Mouse (Mus musculus): ENCODE data around the gene Spin1. TPM values are rescaled to one million over a fixed set of nuclear protein-coding genes. Genes with fewer than 3 reads are reported as not detected.
"Not testable (repeated sequence)": the region's sequence is repeated elsewhere in the genome, so short reads cannot be mapped to it uniquely, and the experiment has no call there.

Gene Spin1
- total RNA-seq, 2 experiments from 2014 or later, result 168 to 171 TPM

DNA sequence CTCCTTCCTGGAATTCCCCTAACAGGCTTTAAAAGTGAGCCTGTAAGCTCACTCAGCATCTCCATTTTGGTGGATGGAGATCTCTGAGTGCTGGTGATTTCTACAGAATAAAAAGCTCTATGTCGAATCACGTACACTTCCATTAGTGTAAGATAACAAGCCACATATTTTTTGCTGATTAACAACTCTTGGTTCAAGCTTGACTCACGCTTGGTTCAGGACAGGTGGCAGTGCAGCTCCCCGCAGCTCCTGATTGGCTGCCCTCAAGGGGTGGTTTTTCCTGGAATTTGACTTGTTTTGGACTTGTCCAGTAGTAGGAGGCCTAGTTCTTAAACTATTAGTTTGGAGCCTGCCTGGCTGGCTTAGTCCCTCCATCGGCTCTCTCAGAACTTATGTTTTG lies 7.2 kb upstream of the Spin1 start:
- DNase-seq (ENCODE audit: low spot score in 2 of 2), result no peak
- intact Hi-C loops (cut with DNase I), result no loop called here

DNA sequence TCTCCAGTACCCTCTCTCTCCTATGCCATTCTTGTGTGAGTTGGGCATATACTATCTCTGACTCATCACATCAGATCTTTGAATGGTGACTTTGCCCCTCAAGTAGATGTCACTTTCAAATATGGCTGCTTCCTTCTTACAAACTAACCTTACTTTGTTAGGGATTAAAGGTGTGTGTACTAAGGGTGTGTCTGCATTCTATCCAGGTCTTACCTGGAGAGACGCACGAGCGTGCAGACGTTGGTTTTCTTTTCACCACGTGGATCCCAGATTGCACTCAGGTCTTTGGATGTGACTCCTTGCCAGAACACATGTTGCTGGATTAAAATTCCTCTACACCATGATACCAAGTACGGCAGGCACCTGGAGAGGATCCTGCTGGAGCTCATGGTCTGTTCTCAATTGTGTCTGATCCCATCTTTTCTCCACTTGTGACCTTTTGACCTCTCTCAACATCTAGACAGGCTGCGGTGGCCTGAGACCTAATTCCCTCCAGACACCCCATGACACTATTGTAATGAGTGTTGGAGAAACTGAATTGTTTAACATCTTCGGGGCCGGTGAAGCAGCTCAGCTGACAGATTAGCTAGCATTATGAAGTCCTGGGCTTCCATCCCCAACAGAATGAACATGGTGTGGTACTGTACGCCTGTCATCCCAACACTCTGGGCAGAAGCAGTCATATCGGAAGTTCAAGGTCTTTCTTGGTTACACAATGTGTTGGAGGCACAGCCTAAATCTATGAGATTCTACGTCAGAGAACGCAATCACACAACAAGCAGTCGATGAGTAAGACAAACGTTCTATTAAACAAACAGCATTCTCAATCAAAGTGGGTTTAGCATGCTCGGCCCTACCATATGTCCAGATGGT lies 6.1 kb upstream of the Spin1 start:
- DNase-seq (ENCODE audit: low spot score in 2 of 2), result no peak
- intact Hi-C loops (cut with DNase I), result no loop called here

DNA sequence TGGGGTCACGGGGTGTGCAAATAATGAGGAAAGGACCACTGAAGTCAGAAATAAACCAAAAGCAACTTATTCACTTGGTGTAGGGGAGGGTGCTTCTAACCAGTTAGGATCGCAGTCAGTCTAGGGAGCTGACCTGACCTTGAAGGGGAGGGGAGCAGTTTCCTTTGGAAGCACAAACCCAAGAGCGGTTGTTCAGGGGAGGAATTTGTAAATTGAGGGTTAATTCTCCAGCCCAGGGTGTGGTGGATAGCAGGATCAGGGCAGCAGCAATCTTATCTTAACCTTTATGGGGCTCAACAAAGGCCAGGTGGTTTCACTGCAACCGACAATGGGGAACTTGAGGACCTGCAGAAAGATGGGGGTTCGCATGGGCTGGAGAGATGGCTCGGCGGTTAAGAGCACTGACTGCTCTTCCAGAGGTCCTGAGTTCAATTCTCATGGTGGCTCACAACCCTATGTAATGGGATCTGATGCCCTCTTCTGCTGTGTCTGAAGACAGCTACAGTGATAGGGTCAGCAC lies 5.4 kb upstream of the Spin1 start:
- intact Hi-C loops (cut with DNase I), result no loop called here
- no peak for DNase-seq (ENCODE audit: low spot score in 2 of 2)

DNA sequence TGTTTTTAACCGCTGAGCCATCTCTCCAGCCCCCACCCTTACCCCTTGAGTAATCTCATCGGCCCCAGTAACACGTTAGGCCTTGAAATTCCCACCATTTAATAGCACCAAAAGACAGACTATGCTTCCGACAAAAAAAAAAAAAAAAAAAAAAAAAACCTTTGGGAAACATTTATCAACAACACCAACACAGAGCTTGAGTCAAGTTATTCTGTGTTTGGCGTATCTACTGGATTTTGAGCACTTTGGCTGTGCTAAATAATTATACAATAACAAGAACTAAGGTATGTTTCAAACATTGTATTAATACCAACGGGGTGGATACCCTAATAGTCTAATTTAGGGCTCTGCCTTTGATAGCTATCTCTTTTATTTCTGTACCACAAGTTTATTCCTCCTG lies 4.0 kb upstream of the Spin1 start:
- intact Hi-C loops (cut with DNase I), result no loop called here
- DNase-seq (ENCODE audit: low spot score in 2 of 2), result no peak

DNA sequence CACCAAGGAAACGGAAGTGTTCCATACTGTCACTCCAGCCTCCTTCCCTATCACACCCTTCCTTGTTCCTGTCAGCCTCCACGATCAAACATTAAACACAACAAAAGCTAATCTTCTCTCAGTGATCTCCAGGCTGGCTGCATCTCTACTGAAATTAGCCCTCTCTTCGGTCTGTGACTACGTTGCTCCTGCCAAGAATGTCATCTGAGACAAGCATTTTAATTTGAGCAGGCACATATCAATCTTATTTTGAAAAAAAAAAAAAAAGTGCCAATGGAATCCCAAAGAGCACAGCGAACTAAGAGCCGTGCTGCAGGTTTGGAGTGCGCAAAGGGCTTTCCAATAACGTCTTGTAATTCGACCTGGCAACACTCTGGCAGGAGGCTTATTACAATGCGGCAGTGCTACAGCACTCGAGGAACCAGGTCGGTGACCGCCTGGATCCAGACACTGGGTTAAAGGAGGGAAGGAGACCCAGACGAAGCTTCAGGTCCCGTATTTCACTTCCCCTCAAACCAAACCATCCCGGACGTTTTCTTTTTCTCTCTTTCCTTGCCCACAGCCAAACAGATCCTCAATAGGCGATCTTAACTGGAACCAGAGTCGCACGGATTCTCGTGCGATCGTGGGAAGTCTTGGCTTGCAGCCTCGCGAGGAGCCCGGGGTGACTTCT lies 984 bp upstream of the Spin1 start:
- no peak for DNase-seq (ENCODE audit: low spot score in 2 of 2)
- intact Hi-C loops (cut with DNase I), result loop anchor here (5.0 kb wide), 3 partner anchors 58 to 318 kb away; no protein-coding TSS in a partner anchor

DNA sequence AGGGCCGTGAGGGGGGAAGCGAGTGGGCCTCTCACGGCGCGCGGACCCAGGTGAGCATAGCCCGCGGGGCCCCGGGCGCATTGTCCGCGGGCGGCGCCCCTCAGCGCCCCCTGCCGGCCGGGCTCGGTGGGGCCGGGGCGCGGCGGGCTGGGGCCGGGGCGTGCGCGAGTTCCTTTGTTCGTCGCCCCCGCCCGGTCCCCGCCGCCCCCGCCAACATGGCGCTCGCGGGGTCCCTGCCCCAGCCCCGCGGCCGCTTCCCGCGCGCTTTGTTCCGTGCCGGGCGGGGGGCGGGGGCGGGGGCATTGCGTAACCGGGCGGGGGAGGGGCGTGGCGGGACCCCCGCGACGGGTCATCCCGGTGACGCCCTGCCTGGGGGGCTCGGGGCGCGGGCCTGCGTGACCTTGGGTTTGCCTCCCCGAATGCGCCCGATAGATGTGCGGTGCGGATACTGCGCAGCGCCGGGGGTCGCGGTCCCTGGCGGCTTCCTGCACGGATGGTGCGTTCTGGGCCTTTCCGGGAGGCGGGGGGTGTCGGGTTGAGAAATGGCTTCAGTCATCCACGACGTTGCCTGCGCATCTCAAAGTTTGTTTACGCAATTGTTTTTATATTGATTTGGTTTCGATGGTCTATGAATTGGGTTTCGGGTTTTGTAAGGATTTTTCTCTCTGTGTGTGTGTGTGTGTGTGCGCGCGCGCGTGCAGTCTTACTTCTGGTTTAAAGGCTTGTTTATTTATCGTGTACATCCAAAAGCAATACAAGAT lies 516 bp downstream of the Spin1 start:
- intact Hi-C loops (cut with DNase I), result loop anchor here (5.0 kb wide), 3 partner anchors 56 to 316 kb away; no protein-coding TSS in a partner anchor
- peak; percentile 55 to 57 for DNase-seq (ENCODE audit: low spot score in 2 of 2)

DNA sequence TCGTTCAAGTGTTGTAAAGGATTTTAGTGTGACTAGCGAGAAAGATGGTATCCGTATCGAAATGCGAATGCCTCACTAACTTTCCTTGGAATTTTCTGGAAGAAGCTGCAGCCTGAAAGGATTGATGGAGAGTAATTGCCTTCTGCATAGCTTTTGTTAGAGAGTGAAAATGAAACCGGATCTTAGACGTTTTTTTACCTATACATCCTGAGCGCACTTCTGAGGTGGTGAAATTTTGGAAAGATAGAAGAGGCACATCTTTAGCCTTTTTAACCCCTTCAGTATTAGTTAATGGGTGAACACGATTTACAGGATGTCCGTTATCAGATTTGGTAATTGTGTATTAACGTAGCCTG lies 1.1 kb downstream of the Spin1 start:
- intact Hi-C loops (cut with DNase I), result loop anchor here (5.0 kb wide), 3 partner anchors 56 to 316 kb away; no protein-coding TSS in a partner anchor
- no peak for DNase-seq (ENCODE audit: low spot score in 2 of 2)

DNA sequence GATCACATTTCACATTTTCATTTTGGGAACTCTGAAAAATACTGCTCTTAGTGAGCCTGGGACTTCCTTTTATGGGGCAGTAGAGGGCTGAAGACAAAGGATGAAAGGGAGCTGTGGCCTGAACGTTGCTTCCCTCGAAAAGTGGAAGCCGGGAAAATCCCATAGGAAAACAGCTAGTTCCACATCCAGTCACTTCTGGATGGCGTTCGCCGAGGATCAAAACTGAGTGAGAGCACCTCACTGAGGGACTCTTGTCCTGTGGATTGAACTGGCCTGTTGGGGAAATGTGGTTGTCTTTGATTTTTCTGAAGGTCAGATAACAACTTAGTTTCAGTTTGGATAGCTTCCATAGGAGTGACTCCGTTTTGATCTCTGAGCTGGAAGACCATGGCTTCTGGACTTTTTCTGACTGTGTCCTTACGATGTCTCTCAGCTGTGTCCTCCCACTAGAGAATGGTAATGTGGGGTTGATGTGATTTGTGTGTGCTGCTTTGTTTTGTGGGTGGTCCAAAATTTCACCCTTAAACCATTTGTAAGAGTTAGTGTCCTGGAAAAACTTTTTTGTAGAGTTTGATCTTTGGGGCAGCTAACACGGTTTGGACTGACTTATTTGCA lies 2.5 kb downstream of the Spin1 start:
- intact Hi-C loops (cut with DNase I), result loop anchor here (5.0 kb wide), 3 partner anchors 54 to 314 kb away; no protein-coding TSS in a partner anchor
- DNase-seq (ENCODE audit: low spot score in 2 of 2), result no peak

DNA sequence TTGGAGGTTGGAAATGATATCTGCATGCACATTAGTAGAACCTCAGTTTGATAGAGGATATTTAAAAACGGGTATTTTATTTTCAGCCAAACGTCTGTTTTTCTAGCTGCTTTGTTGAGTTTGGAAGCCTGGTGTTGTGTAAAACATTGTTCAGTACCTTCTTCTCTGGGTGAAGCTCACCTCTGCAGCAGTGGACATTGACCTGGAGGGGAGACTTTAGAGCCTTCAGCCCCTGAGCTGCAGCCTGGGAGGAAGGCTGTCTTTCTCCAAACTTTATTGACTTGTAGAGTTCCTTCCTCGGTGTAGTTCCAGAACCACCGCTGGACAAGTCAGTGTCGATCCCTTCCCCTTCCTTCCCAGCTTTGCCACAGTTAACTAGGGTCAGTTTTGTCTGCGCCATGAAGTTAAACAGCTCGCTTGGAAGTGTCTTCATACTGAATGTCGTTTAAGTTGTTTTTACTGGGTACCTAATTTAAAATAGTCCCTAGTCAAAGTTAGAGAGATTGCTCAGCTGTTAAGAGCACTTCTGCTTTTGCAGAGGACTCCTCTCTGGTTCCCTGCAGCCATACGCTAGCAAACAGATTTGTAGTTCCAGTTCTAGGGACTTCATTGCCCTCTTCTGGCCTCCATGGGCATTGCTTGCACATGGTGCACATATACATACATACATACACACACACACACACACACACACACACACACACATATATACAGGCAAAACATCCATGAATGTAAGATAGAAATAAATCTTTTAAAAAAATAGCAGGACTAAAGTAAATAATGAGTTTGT lies 3.4 kb downstream of the Spin1 start:
- intact Hi-C loops (cut with DNase I), result loop anchor here (5.0 kb wide), 3 partner anchors 53 to 313 kb away; no protein-coding TSS in a partner anchor
- DNase-seq (ENCODE audit: low spot score in 2 of 2), result no peak

DNA sequence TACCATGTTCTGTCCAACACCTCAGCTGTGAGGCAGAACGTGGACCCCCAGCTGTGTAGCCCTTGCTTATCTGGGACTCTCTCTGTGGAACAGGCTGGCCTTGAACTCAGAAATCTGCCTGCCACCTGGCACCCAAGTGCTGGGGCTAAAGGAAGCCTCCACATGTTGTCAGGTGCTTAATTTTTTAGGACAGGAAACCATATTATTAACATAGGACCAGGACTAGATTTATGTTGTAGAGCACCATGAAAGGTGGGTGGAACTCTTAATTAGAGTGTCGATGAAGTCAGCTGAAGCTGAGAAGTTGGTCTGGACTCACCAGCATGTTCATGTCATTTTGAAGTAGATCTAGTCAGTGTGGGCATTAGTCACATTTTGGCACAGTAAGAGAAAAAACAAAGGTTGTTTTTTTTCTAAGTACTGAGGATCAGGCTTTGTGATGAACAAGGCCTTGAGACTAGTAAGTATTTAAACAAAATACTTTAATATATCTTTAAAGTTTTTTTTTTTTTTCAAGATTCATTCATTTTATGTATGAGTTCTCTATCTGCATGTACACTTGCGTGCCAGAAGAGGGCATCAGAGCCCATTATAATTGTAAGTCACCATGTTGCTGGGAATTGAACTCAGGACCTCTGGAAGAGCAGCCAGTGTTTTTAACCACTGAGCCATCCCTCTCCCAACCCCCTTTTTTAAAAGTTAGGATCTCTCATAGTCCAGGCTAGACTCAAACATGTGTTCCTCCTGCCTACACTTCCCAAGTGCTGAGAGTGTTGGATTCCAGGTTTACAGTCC lies 5.4 kb downstream of the Spin1 start:
- intact Hi-C loops (cut with DNase I), result no loop called here
- no peak for DNase-seq (ENCODE audit: low spot score in 2 of 2)

DNA sequence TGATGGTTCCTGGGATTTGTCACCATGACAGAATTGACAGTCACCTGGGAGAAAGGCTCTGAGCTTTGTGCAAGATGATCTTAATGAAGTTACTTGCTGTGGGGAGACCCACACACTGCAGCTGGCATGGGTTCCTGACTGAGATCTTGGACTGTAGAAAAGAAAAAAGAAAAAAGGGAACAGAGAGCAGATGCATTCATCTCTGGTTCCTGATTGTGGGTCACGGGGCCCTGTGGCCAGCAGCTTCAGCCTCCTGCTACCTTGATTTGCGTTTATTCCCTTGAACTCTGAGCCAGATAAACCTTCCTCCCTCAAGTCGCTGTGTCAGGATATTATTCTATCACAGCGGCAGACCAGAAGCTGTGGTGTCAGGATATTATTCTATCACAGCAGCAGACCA lies 6.1 kb downstream of the Spin1 start:
- no peak for DNase-seq (ENCODE audit: low spot score in 2 of 2)
- intact Hi-C loops (cut with DNase I), result no loop called here

DNA sequence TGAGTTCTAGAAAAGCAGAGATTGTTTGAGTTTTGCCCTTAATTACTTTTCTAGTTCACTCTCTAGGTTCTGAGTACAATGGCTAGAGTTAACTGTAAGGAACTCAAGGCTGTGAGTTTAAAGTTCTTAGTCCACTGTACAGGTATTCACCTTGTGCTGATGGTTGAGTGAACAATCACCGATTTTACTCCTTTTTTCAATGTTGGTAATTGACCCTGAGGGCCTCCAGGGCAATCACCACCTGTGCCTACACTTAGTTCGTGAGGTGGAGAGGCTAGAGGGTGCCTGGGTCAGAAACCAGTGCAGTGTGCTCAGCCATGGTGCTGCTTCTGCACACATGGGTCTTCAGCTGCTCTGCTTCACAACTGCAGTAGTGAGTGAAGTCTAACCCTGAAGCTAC lies 8.8 kb downstream of the Spin1 start:
- intact Hi-C loops (cut with DNase I), result no loop called here
- no peak for DNase-seq (ENCODE audit: low spot score in 2 of 2)

DNA sequence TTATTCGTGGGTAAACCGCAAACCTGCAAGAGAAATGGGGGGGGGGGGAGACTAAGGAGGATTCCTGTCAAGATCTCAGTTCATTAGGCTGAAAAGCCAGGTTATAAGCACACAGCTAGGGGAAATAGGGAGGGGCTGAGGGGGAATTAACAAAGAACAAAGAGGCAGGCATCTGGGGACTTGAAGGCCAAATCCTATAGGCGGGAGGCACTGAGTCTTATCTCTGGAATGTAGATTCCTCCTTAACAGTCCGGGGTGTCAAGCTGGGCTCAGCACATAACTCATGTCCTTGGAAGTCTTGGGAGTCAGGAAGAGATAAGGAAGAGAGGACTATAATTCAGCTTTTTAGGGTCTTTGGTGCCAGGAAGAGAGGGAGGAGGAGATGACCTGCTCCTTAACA lies 13.7 kb downstream of the Spin1 start:
- DNase-seq (ENCODE audit: low spot score in 2 of 2); intact Hi-C loops (cut with DNase I): not testable (repeated sequence)

DNA sequence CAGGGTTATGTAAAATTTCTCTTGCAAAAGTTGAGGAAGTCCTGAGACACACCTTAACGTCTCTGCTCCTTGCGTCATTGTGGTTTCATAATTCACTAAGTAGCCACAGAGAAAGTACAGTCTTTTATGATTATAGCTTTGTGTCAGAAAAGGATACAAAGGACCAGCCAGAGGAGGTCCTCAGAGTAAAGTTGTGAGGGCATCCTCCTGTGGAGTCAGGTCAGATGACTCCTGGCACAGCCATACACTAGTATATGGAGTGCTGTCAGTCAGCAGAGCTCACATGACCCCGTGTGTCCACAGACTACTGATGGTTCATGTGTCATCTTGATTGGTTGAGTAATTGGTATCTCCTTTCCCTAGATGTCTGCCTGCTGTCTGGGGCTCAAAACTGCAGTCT lies 15.1 kb downstream of the Spin1 start:
- intact Hi-C loops (cut with DNase I), result no loop called here
- no peak for DNase-seq (ENCODE audit: low spot score in 2 of 2)

DNA sequence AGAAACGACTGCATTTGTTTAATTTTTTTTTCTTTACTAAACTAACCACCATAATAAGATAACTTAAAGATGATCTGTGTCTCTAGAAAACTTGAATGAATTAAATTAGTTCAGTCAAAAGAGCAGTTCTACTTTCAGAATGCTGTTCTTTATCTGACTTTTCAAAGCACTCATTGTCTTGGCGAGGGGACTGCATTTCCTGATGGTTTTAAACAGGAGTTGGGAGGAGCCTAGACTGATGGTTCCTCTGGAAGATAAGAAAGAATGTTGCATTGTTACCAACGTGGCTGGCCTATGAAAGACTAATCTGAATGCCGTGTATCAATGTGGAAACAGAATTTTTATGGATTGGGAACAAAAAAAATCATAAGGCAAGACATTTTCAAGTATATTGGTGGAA lies 20.1 kb downstream of the Spin1 start:
- intact Hi-C loops (cut with DNase I), result no loop called here
- DNase-seq (ENCODE audit: low spot score in 2 of 2), result no peak

DNA sequence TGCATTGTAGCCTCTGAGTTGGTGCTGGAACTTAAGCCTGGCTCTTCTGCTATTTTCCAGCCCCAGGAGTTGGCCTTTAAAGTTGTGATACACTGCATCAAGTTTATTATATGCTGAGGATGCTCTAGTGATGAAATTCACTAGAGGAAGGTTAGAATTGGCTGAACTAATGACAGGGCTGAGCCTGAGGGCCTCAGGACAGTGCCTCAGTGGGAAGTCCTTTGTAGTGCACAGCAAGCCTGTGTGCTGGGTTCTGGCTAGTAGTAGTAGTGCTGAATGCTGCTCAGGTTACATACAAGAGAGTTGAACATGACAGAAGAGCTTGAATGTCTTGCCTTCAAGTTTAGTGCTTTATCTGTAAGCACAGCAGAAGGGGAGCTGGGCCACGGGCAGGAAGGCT lies 21.3 kb downstream of the Spin1 start:
- DNase-seq (ENCODE audit: low spot score in 2 of 2), result no peak
- intact Hi-C loops (cut with DNase I), result no loop called here

DNA sequence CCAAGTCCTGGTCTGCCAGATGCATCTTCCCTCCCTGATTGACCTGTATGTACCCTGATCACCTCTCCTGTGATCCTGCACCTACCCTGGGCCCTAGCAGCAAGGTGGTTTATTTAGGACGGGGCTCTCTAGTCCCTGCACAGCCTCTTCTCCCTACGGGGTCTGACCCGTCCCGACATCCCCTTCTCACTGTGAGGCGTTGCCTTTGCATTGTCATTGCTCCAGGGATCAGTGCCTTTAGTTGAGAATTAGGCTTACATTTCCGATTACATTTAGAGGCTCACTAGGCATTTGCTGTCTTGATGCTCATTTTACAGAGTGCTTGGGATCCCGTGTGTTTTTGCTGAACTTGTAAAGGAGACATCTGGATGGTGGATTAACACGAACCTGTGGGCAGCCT lies 22.1 kb downstream of the Spin1 start:
- DNase-seq (ENCODE audit: low spot score in 2 of 2), result no peak

DNA sequence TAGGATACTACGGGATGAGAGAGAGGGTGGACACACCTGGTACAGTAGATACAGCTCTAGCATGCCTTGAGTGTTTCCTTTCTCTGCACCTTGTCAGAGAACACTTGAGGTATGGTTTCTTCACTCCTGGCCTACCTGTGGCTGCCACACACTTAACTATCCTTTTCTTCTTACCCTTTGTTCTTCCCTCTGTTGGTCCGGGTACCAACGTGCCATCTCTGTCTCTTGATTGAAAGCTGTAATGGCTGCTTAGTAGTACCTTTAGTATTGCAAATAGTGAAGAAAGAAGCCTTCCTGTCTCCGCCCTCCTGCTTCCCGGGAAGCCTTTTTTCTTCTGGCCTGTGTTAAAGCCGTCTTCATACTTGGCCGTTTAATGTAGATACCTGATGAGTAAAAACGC lies 24.7 kb downstream of the Spin1 start:
- DNase-seq (ENCODE audit: low spot score in 2 of 2), result no peak
- intact Hi-C loops (cut with DNase I), result no loop called here

More for the DNA sequence above, 22.1 kb downstream of the Spin1 start:
- intact Hi-C loops (cut with DNase I), result no loop called here
